Mouse (Mus musculus) bone marrow macrophage, adult 2 months (primary cell): ENCODE measurements around the gene Ccdc159.

Source experiments
- CTCF ChIP-seq: IDR thresholded peaks from 2 replicates; pipeline ENCODE4 v1.5.1; 2012; ENCODE audit warnings: low read depth, mild to moderate bottlenecking, low read length, moderate library complexity
- POLR2A ChIP-seq: IDR thresholded peaks from 2 replicates; pipeline ENCODE4 v1.6.1; 2012; ENCODE audit warnings: mild to moderate bottlenecking, low read depth, low read length, borderline replicate concordance

DNA sequence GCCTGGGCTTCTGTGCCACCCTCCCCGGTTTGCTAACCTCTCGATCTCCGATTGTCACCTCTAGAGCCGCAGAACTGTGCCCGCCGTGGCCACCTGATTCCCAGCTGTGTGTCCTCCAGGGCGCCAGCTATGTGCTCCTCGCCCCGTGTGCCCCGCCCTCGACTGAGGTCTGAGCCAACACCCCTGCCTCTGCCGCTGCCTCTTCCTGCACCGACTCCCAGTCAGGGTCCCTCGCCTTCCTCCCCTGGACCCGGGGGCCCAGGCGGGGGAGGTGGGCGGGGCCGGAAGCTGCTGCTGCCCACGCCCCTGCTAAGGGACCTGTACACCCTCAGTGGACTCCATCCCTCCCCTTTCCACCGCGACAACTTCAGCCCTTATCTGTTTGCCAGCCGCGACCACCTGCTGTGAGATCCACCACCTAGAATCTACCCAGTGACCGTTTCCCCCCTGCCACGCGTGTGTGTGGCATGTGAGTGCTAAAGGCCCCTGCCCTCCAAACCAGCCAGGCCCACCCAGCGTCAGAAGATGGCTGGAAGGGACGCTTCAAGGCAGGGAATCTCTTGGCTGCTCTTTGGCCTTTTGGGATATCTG, 20.4 kb downstream of the Ccdc159 start:
- TF ChIP-seq CTCF, result no peak
- no peak for TF ChIP-seq POLR2A
